Mouse (Mus musculus) CH12.LX (cell line): ENCODE measurements at regions not wholly inside any gene's neighbourhood (a gene's known extent, or its start where the extent isn't known, plus 50 kb on each side); places are given as distances from the start of the nearest gene placed in this dataset.

Experiments
- DNase-seq: peaks from one replicate; pipeline ENCODE4 v3.0.0-alpha.2; 2013; ENCODE audit errors: extremely low read depth
- H3K27ac ChIP-seq: 2 replicates; pipeline ENCODE4 v1.5.1; 2012; ENCODE audit warnings: low read depth, mild to moderate bottlenecking, control low read depth, moderate library complexity; ENCODE audit not compliant: insufficient read depth
- H3K27me3 ChIP-seq: replicated peaks from 2 replicates; pipeline ENCODE3; 2012; ENCODE audit warnings: inconsistent platforms
- H3K36me3 ChIP-seq, 2 experiments: replicated peaks in 1 of 2; 2 replicates each; pipeline versions ENCODE3 to v1.6.1; 2012; ENCODE audit warnings: inconsistent platforms in 1 of 2, low read length in 1 of 2, mild to moderate bottlenecking in 1 of 2, mixed read lengths in 1 of 2, moderate library complexity in 1 of 2; ENCODE audit not compliant: control insufficient read depth in 1 of 2, insufficient read depth in 1 of 2
- H3K4me1 ChIP-seq, 2 experiments: 2 replicates each; pipeline ENCODE4 v1.6.1; 2012; ENCODE audit warnings: inconsistent platforms in 1 of 2, moderate library complexity in 1 of 2; ENCODE audit not compliant: insufficient read depth in 2 of 2, control insufficient read depth in 1 of 2
- H3K4me2 ChIP-seq: 2 replicates; pipeline ENCODE4 v1.6.1; 2012; ENCODE audit warnings: low read depth, mild to moderate bottlenecking, control low read depth; ENCODE audit not compliant: poor library complexity, insufficient read depth, severe bottlenecking
- H3K4me3 ChIP-seq, 3 experiments: fragments of 150-350 bp in 1 of 3; sonication (generic) in 1 of 3; replicated peaks in 1 of 3; 2 replicates each; pipeline versions ENCODE3 to v1.5.1; 2011 to 2012; ENCODE audit warnings: low read depth in 2 of 3, low read length in 2 of 3, mild to moderate bottlenecking in 2 of 3, moderate library complexity in 2 of 3, control low read depth in 1 of 3, improper control_type of control experiment in 1 of 3, inconsistent platforms in 1 of 3, mixed read lengths in 1 of 3; ENCODE audit not compliant: poor library complexity in 1 of 3
- H3K79me2 ChIP-seq: replicated peaks from 2 replicates; pipeline ENCODE4 v1.6.1; 2012; ENCODE audit warnings: mild to moderate bottlenecking, moderate library complexity; ENCODE audit not compliant: control insufficient read depth, poor library complexity, insufficient read depth, severe bottlenecking; ENCODE audit errors: extremely low read depth
- H3K9ac ChIP-seq: 2 replicates; pipeline ENCODE4 v1.6.1; 2012; ENCODE audit warnings: low read depth, mild to moderate bottlenecking, control low read depth, moderate library complexity; ENCODE audit not compliant: insufficient read depth
- H3K9me3 ChIP-seq: replicated peaks from 2 replicates; pipeline ENCODE3; 2012; ENCODE audit warnings: low read length, inconsistent platforms, mixed read lengths
- E2F4 ChIP-seq: IDR thresholded peaks from 2 replicates; pipeline ENCODE4 v1.6.1; 2011; ENCODE audit warnings: low read depth, low read length, improper control_type of control experiment; ENCODE audit not compliant: insufficient replicate concordance
- ELF1 ChIP-seq: IDR thresholded peaks from 2 replicates; pipeline ENCODE4 v1.6.1; 2014; ENCODE audit warnings: low read depth, mild to moderate bottlenecking, inconsistent platforms, low read length, improper control_type of control experiment
- ETS1 ChIP-seq: conservative IDR thresholded peaks from 2 replicates; pipeline ENCODE4 v1.6.1; 2012; ENCODE audit warnings: low read depth, mild to moderate bottlenecking, inconsistent platforms, low read length, improper control_type of control experiment, moderate library complexity
- HCFC1 ChIP-seq: IDR thresholded peaks from 2 replicates; pipeline ENCODE4 v1.6.1; 2012; ENCODE audit warnings: low read depth, mild to moderate bottlenecking, inconsistent platforms, low read length, improper control_type of control experiment
- JUN ChIP-seq: IDR thresholded peaks from 2 replicates; pipeline ENCODE4 v1.6.1; 2011; ENCODE audit warnings: low read depth, mild to moderate bottlenecking, low read length, improper control_type of control experiment, moderate library complexity; ENCODE audit not compliant: insufficient read depth
- MAX ChIP-seq: IDR thresholded peaks from 2 replicates; pipeline ENCODE4 v1.6.1; 2011; ENCODE audit warnings: low read length, improper control_type of control experiment
- MAZ ChIP-seq: IDR thresholded peaks from 2 replicates; pipeline ENCODE4 v1.6.1; 2012; ENCODE audit warnings: low read depth, mild to moderate bottlenecking, inconsistent platforms, low read length, improper control_type of control experiment, moderate library complexity
- MEF2A ChIP-seq: IDR thresholded peaks from 2 replicates; pipeline ENCODE4 v1.6.1; 2014; ENCODE audit warnings: low read depth, mild to moderate bottlenecking, inconsistent platforms, low read length, improper control_type of control experiment, borderline replicate concordance
- MYC ChIP-seq: IDR thresholded peaks from 2 replicates; pipeline ENCODE4 v1.6.1; 2011; ENCODE audit warnings: low read depth, mild to moderate bottlenecking, improper control_type of control experiment, low read length
- NRF1 ChIP-seq: IDR thresholded peaks from 2 replicates; pipeline ENCODE4 v1.6.1; 2014; ENCODE audit warnings: low read depth, mild to moderate bottlenecking, inconsistent platforms, low read length, improper control_type of control experiment, moderate library complexity
- POLR2AphosphoS2 ChIP-seq: IDR thresholded peaks from 2 replicates; pipeline ENCODE4 v1.6.1; 2011; ENCODE audit warnings: low read depth, low read length, improper control_type of control experiment
- RCOR1 ChIP-seq: conservative IDR thresholded peaks from 2 replicates; pipeline ENCODE4 v1.6.1; 2012; ENCODE audit warnings: low read depth, mild to moderate bottlenecking, inconsistent platforms, low read length, improper control_type of control experiment
- SIN3A ChIP-seq: IDR thresholded peaks from 2 replicates; pipeline ENCODE4 v1.6.1; 2012; ENCODE audit warnings: low read length, improper control_type of control experiment, inconsistent platforms
- UBTF ChIP-seq: IDR thresholded peaks from 2 replicates; pipeline ENCODE4 v1.6.1; 2012; ENCODE audit warnings: low read depth, mild to moderate bottlenecking, inconsistent platforms, low read length, improper control_type of control experiment, moderate library complexity
- USF1 ChIP-seq: IDR thresholded peaks from 2 replicates; pipeline ENCODE4 v1.6.1; 2014; ENCODE audit warnings: low read depth, mild to moderate bottlenecking, inconsistent platforms, low read length, improper control_type of control experiment
- ZKSCAN1 ChIP-seq: IDR thresholded peaks from 2 replicates; pipeline ENCODE4 v1.6.1; 2012; ENCODE audit warnings: low read depth, inconsistent platforms, low read length, improper control_type of control experiment, borderline replicate concordance
- dilution Hi-C: fragments of 300-500 bp; cut with MboI; formaldehyde crosslinking; loops from 2 replicates; pipeline ENCODE4 v1.14.3; 2020; ENCODE audit warnings: low sequenced_read_pairs; ENCODE audit not compliant: extremely low pct_unique_long_range_greater_than_20kb, extremely low pct_ligation_motif_present
- in situ Hi-C: fragments of 300-500 bp; cut with MboI; formaldehyde crosslinking; loops from 3 replicates; pipeline ENCODE4 v1.14.3; 2019; ENCODE audit warnings: low sequenced_read_pairs, low pct_ligation_motif_present, low pct_unique_long_range_greater_than_20kb, mixed read lengths

DNA sequence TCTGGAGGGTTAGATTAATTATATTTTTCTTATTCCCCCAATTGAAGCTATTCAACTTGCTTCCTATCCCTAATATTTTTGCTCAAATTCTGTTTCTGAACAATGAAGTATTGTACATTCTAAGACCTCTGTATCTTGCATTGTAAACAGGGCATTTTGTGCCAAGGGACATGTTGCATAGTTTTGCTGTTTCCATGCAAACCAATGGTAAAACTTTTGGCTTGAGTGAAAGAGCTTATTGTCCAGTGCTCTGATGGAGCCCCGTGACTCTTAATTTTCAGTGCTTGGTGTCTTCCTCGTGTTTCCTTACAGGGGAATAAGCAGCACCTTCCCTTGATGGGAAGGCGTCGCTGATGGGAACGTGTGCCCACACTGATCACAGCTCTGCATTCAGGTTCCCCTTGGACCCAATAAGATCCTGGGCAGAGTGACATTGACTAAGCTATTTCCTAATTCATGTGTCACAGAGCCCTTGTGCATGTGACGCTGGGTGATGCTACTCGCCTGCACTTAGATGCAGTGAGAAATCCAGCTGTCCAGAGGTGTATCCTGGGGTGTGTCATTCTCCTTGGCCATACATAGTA, 220.8 kb upstream of the Dusp10 start:
- H3K27me3 ChIP-seq: no peaks in the 10 kb centered on the region
- dilution Hi-C loops (no loop called here), in situ Hi-C loops (no loop called here)
- no peak for DNase-seq
- H3K4me1 ChIP-seq: no peaks in the 10 kb centered on the region
- H3K36me3 ChIP-seq: no peaks in the 10 kb centered on the region
- no peak overlapping the region for H3K27ac ChIP-seq
- H3K9me3 ChIP-seq: peaks cover 3% of the 10 kb centered on the region
- TF ChIP-seq RCOR1 (no peak), MEF2A (no peak), NRF1 (no peak), POLR2AphosphoS2 (no peak), USF1 (no peak), JUN (no peak), ZKSCAN1 (no peak), ELF1 (no peak), E2F4 (no peak), ETS1 (no peak)
- no peak overlapping the region for H3K4me2 ChIP-seq
- no peak overlapping the region for H3K4me3 ChIP-seq
- H3K9ac ChIP-seq: no peak overlapping the region
- H3K79me2 ChIP-seq: no peaks in the 10 kb centered on the region

DNA sequence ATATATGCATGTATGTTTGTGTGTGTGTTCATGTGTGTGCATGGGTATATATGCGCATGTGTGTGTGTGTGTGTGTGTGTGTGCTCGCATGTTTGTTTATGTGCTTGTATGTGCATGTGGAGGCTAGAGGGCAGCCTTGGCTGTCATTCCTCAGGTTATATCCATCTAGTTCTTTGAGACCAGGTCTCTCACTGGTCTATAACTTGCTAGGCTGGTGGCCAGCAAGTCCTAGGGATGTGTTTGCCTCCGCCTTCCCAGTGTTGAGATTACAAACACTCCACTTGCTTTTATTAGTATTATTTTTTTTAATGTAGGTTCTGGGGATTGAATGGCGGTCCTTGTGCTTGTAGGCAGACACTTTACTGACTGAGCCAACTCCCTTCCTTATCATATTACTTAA, 219.8 kb upstream of the Dusp10 start:
- H3K4me1 ChIP-seq: no peaks in the 10 kb centered on the region
- H3K36me3 ChIP-seq: no peaks in the 10 kb centered on the region
- TF ChIP-seq SIN3A (no peak), MAZ (no peak), MYC (no peak), HCFC1 (no peak), UBTF (no peak), POLR2AphosphoS2 (no peak), MAX (no peak), MEF2A (no peak)
- H3K4me2 ChIP-seq: no peak overlapping the region
- H3K9ac ChIP-seq: no peak overlapping the region
- in situ Hi-C loops (no loop called here), dilution Hi-C loops (no loop called here)
- no peaks in the 10 kb centered on the region for H3K79me2 ChIP-seq
- no peak overlapping the region for H3K4me3 ChIP-seq
- no peak overlapping the region for H3K27ac ChIP-seq
- peaks cover 3% of the 10 kb centered on the region for H3K9me3 ChIP-seq
- H3K27me3 ChIP-seq: no peaks in the 10 kb centered on the region
- DNase-seq: no peak
